Mouse (Mus musculus) layer of hippocampus, postnatal 14 days (tissue): ENCODE results near the gene Mogs. TPM values are rescaled to one million over a fixed set of nuclear protein-coding genes. Genes with fewer than 3 reads are reported as not detected.
"Not testable (repeated sequence)": the region's sequence is repeated elsewhere in the genome, so short reads cannot be mapped to it uniquely, and the experiment has no call there.

Source experiments
- DNase-seq, 2 experiments: peaks; one replicate each; pipeline ENCODE4 v3.0.0; 2021 to 2022; ENCODE audit warnings: low spot score in 2 of 2, mixed read lengths in 1 of 2
- microRNA-seq, 2 experiments: library from miRNA; unstranded; fragments of <30 nt; microRNA quantifications; one replicate each; pipeline ENCODE4 v1.2.0; 2021
- total RNA-seq, 2 experiments: library from RNA; stranded (reverse); gene quantifications; 2 replicates each; pipeline ENCODE4 v1.2.3; 2021

Mogs gene
- total RNA-seq, 2 experiments from 2014 or later: 22.0 to 27.2 TPM

GRCm38 (mm10) chr6:83145209-83145608 is 29.9 kb downstream of the Mogs start:
- no peak for DNase-seq

DNA sequence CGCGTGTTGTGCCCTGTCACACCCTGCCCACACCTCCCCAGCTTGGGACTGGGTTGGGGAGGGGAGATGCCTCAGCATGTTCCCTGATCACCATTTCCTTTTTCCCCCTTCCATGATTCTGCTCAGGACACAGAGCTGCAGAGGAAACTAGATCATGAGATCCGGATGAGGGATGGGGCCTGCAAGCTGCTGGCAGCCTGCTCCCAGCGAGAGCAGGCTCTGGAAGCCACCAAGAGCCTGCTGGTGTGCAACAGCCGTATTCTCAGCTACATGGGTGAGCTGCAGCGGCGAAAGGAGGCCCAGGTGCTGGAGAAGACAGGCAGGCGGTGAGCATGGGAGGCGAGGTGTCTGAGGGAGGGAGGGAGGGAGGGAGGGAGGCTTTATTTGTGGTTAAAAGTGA is 30.5 kb downstream of the Mogs start:
- no peak for DNase-seq

DNA sequence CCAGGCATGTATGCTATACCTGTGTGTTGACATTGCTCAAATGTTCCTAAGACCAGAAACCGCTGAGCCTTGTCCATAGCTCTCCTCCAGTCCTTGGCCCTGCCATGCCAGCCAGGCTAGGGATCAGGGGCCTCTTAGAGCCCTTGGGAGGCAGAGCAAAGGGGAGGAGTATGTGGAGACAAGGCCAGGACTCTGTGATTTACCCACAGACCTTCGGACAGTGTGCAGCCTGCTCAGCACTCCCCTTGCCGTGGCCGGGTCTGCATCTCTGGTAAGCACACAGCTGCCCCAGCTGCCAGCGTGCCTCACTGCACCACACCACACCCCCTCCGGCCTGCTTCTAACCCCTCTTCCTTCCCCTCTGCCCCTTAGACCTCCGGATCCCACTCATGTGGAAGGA is 32.0 kb downstream of the Mogs start:
- no peak for DNase-seq

- DNase-seq: no peak
Measured at GRCm38 (mm10) chr6:83151721-83152120, 36.4 kb downstream of the Mogs start.

DNA sequence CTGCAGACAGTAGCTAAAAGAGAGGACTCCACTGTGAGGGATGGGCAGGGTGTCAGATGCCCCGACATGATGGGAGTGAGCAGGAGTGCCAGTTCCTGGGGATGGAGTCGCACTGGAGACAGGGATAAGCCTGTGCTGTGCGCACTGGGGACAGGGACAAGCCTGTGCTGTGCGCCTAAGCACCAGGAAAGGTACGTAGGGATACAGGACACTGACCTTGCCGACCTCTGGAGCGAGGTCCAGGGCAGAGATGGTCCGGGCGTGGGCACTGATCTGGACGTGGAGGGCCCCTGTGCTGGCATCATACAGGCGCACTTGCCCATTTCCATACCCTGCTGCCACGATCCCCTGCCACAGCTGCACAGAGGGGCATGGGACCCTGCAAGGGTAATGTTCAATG is 37.7 kb downstream of the Mogs start:
- no peak for DNase-seq

- no peak for DNase-seq
Measured at GRCm38 (mm10) chr6:83153485-83153884, 38.2 kb downstream of the Mogs start.

DNA sequence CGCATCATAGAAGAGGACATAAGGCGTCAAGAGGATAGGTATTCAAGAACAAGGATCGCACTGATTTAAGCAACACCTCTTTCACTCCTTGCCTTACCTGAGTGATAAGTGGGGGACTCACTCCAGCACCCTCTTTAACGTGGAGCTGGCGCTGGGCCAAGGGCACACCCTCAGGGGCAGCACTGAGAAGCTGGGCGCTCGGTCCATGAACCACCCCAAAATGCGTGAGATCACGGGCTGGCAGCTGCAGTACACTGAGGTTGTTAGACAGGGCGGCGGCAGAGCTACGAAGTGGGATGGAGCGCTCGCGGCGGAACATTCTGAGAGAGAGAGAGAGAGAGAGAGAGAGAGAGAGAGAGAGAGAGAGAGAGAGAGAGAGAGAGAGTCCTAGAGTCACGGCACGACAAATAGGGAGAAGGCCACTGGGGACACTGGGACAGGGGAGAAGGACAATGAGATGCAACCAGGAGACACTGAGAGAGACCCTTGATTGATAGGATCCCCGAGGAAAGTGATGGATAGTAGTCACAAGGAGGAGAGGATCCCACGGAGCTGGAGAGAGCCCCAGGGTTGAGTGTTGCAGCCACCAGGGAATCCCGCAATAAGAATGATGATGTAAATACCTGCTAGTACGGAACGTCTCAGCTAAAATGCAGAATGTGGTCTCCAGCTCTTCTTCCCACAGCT is 40.4 kb downstream of the Mogs start:
- DNase-seq: peak in 1 of 2 experiments; percentile 41

- peak; percentile 80 to 81 for DNase-seq
Measured at GRCm38 (mm10) chr6:83156259-83156684, 41.0 kb downstream of the Mogs start, which contains the start of the genes Wdr54 and 1700003E16Rik. Wdr54 (minus strand) TSS chr6:83156397. 1700003E16Rik (plus strand) TSS chr6:83156404.

DNA sequence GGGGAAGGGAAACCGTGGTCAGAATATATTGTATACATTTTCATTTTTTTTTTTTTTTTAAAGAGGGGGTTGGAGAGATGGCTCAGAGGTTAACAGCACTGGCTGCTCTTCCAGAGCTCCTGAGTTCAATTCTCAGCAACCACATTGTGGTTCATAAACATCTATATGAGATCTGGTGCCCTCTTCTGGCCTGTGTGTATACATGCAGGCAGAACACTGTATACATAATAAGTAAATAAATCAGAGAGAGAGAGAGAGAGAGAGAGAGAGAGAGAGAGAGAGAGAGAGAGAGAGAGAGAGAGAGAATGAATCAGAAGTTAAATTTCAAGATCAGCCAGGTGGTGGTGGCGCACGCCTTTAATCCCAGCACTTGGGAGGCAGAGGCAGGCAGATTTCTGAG is 44.2 kb downstream of the Mogs start:
- not testable (repeated sequence) for DNase-seq

DNA sequence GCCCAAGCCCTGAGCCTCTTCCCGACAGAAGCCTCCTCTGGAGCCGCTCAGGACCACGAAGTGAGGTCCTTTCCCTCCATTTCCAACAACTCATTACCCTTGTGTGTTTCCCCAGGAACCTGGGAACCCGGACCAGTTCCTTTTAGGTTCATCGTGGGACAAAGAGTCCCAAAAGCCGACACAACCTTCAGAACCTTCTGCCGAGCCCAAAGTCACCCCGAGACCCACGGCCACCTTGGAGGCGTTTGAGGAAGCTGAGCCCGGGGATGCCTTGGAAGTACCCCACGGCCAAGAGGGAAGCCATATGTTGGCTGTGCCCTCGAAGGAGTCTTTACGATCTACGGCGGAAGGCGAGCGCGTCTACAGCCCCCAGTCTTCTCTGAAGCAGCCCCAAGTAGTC is 46.1 kb downstream of the Mogs start:
- no peak for DNase-seq

GRCm38 (mm10) chr6:83161921-83162641 is 46.8 kb downstream of the Mogs start:
- no peak for DNase-seq

DNA sequence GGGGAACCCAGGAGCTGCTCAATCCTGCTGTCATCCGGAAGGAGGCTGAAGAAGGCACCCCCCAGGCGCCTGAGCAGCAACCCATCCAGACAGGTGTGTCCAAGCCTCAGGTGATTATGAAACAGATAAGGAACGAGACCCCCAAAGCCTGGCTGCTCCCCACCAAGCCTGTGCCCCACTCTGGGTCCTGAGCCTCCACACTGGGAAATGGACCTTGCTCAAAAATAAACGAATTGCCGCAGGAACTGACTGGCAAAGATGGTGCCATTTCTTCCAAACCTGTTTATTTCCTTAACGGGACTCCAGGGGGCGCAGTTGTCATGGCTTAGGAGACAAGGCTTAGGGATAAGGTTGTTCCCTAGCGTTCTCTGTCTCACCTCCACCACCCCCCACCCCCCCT is 47.4 kb downstream of the Mogs start:
- DNase-seq: peak in 1 of 2 experiments; percentile 67

GRCm38 (mm10) chr6:83165026-83165606 is 49.8 kb downstream of the Mogs start:
- no peak for DNase-seq

- peak; percentile 95 for DNase-seq
Measured at GRCm38 (mm10) chr6:83165607-83166242, 50.4 kb downstream of the Mogs start, which contains the start of gene Dctn1. Dctn1 (plus strand) TSS chr6:83165920.

GRCm38 (mm10) chr6:83166243-83166630 is 50.9 kb downstream of the Mogs start:
- DNase-seq: no peak

Small RNAs within 50 kb of the gene (microRNA-seq; reads per million reads assigned to microRNA genes)
- gene Mir3470a: 0 reads per million in 2 experiments

Other genes with a start within 250 kb of the Mogs start
- 10 to 100 TPM; 43.4 to 44.2 TPM for gene Sema4f, start 175.7 kb upstream of the Mogs start, total RNA-seq
- under 1 TPM in 1 of 2 experiments, not detected in 1; 0.44 TPM for gene M1ap, start 168.6 kb upstream of the Mogs start, total RNA-seq
- 1 to 10 TPM; 3.1 to 3.3 TPM for gene Dok1, start 82.0 kb upstream of the Mogs start, total RNA-seq
- 1 to 10 TPM; 2.3 to 3.8 TPM for gene Loxl3, start 81.3 kb upstream of the Mogs start, total RNA-seq
- 100 to 1,000 TPM; 108 to 116 TPM for gene Aup1, start 61.0 kb upstream of the Mogs start, total RNA-seq
- 10 to 100 TPM; 55.7 to 60.1 TPM for gene Htra2, start 60.2 kb upstream of the Mogs start, total RNA-seq
- gene Dqx1, start 57.7 kb upstream of the Mogs start, total RNA-seq: under 1 TPM; 0.48 to 0.74 TPM
- gene Tlx2, start 45.2 kb upstream of the Mogs start, total RNA-seq: not detected
- 10 to 100 TPM; 23.3 to 27.0 TPM for gene Pcgf1, start 37.6 kb upstream of the Mogs start, total RNA-seq
- not detected for gene Lbx2, start 29.1 kb upstream of the Mogs start, total RNA-seq
- 10 to 100 TPM in 1 of 2 experiments, 1 to 10 TPM in 1; 6.8 to 11.7 TPM for gene Ccdc142, start 13.9 kb upstream of the Mogs start, total RNA-seq
- gene Gm42688, start 13.9 kb upstream of the Mogs start, total RNA-seq: 1 to 10 TPM; 5.2 to 6.4 TPM
- 10 to 100 TPM; 62.5 to 62.7 TPM for gene Mrpl53, start 6.5 kb upstream of the Mogs start, total RNA-seq
- 10 to 100 TPM; 66.7 to 72.6 TPM for gene Wbp1, start 6.1 kb downstream of the Mogs start, total RNA-seq
- gene Ino80b, start 9.9 kb downstream of the Mogs start, total RNA-seq: 10 to 100 TPM; 24.1 TPM
- 10 to 100 TPM; 61.2 to 65.1 TPM for gene Rtkn, start 20.0 kb downstream of the Mogs start, total RNA-seq
- gene Wdr54, start 40.9 kb downstream of the Mogs start, total RNA-seq: 10 to 100 TPM; 24.4 to 26.0 TPM
- gene 1700003E16Rik, start 40.9 kb downstream of the Mogs start, total RNA-seq: 10 to 100 TPM; 20.4 to 21.1 TPM
- gene Dctn1, start 50.4 kb downstream of the Mogs start, total RNA-seq: 100 to 1,000 TPM; 358 to 382 TPM
- gene Slc4a5, start 104.3 kb downstream of the Mogs start, total RNA-seq: 10 to 100 TPM in 1 of 2 experiments, under 1 TPM in 1; 0.41 to 11.9 TPM
- gene Mthfd2, start 210.4 kb downstream of the Mogs start, total RNA-seq: 10 to 100 TPM in 1 of 2 experiments, 1 to 10 TPM in 1; 8.5 to 10.5 TPM
- 10 to 100 TPM; 22.1 to 23.1 TPM for gene Mob1a, start 210.5 kb downstream of the Mogs start, total RNA-seq
- 10 to 100 TPM; 45.4 to 54.7 TPM for gene Bola3, start 233.7 kb downstream of the Mogs start, total RNA-seq